In the genomic region with DNA sequence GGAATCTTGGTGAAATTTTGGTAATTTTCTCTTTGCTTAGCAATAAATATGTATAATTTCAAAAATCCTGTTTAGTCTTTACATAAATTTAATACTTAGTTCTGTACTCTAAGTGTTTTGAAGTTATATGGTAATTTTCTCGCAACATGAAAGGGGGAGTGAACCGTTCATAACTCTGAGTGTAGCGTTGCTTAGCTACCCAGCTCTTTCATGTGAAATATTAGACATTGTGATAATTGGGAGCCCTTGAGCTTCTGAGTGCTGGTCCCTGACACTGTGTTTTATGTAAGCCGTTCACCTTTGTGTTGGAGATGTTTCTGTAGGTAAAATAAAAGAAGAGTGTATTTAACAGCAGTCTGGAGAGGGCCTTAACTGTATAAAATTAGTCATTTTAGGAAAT, we compare ENCODE assay signal across 22 mouse cellular contexts.
DNase-seq lines count a peak whose midpoint lies in the region; ATAC-seq and TF ChIP-seq lines count a peak whose summit lies in the region.
"Had no signal": no experiment of that assay in that cellular context is flagged by ENCODE, and none has a peak within 500 bp of the region (broad histone marks: within the 10 kb centered on the region; RNA-seq: fewer than 3 reads in every experiment).

No protein-coding gene starts in this region.

- WGBS in forebrain, embryonic 13.5 days = 39% methylated on average over 4 of the region's 4 CpGs
- 66% methylated on average over 4 of the region's 4 CpGs for WGBS in forebrain, embryonic 12.5 days
- 29% methylated on average over 4 of the region's 4 CpGs for WGBS in forebrain, postnatal 0 days
- WGBS in forebrain, embryonic 10.5 days = 91% methylated on average over 4 of the region's 4 CpGs
- 69% methylated on average over 4 of the region's 4 CpGs for WGBS in midbrain, embryonic 14.5 days
- WGBS in midbrain, embryonic 11.5 days = 89% methylated on average over 4 of the region's 4 CpGs

- no peak overlapping the region for H3K4me3 ChIP-seq in forebrain, embryonic 13.5 days
- H3K4me3 ChIP-seq in forebrain, embryonic 12.5 days (replicated peaks) = no peak overlapping the region
- H3K4me3 ChIP-seq in forebrain, postnatal 0 days (ENCODE audit: low read depth, low read length) = no peak overlapping the region
- H3K4me3 ChIP-seq in forebrain, embryonic 10.5 days = no peak overlapping the region
- no peak overlapping the region for H3K4me3 ChIP-seq in midbrain, embryonic 14.5 days (replicated peaks; ENCODE audit: low read depth, low read length)
- H3K4me3 ChIP-seq in midbrain, embryonic 11.5 days (ENCODE audit: low read depth, low read length) = no peak overlapping the region
- H3K4me3 ChIP-seq: heart, embryonic 12.5 days; heart, embryonic 15.5 days; hindbrain, embryonic 10.5 days had no signal

- 0 out of 2 replicates have a peak, but pooled peaks have one; percentile 4 for ATAC-seq in forebrain, embryonic 13.5 days
- no peak for ATAC-seq in forebrain, embryonic 12.5 days (ENCODE audit: low FRiP score)
- peak; percentile 78 for ATAC-seq in forebrain, postnatal 0 days
- ATAC-seq in midbrain, embryonic 14.5 days (ENCODE audit: low FRiP score, low TSS enrichment) = no peak
- no peak for ATAC-seq in midbrain, embryonic 11.5 days (ENCODE audit: low FRiP score)
- ATAC-seq: activated CD4-positive, CD25-positive, alpha-beta regulatory T cell, adult 4 months; intestine, postnatal 0 days had no signal

- no peaks in the 10 kb centered on the region for H3K27me3 ChIP-seq in forebrain, embryonic 13.5 days
- no peaks in the 10 kb centered on the region for H3K27me3 ChIP-seq in forebrain, embryonic 12.5 days
- H3K27me3 ChIP-seq in forebrain, postnatal 0 days (ENCODE audit: insufficient read depth, low read length) = no peaks in the 10 kb centered on the region
- H3K27me3 ChIP-seq in forebrain, embryonic 10.5 days (ENCODE audit: poor library complexity, severe bottlenecking) = no peaks in the 10 kb centered on the region
- no peaks in the 10 kb centered on the region for H3K27me3 ChIP-seq in midbrain, embryonic 14.5 days (ENCODE audit: control insufficient read depth, insufficient read depth, low read length)
- H3K27me3 ChIP-seq in midbrain, embryonic 11.5 days (ENCODE audit: control insufficient read depth, insufficient read depth, low read length) = no peaks in the 10 kb centered on the region
- H3K27me3 ChIP-seq: heart, embryonic 12.5 days; heart, embryonic 15.5 days had no signal

- no peak overlapping the region for H3K4me2 ChIP-seq in forebrain, embryonic 13.5 days
- H3K4me2 ChIP-seq in forebrain, embryonic 12.5 days = no peak overlapping the region
- H3K4me2 ChIP-seq in forebrain, postnatal 0 days (ENCODE audit: low read depth) = no peak overlapping the region
- H3K4me2 ChIP-seq in midbrain, embryonic 14.5 days (ENCODE audit: low read length) = no peak overlapping the region
- H3K4me2 ChIP-seq in midbrain, embryonic 11.5 days = no peak overlapping the region
- H3K4me2 ChIP-seq: heart, embryonic 12.5 days; heart, embryonic 15.5 days; hindbrain, embryonic 14.5 days had no signal

- no peak for TF ChIP-seq POLR2A in brain, embryonic 14.5 days (IDR thresholded peaks at IDR 0.05; ENCODE audit: borderline replicate concordance, extremely low read depth, insufficient read depth, insufficient read length, poor library complexity, severe bottlenecking)

- H3K27ac ChIP-seq in forebrain, embryonic 13.5 days = no peak overlapping the region
- no peak overlapping the region for H3K27ac ChIP-seq in forebrain, embryonic 12.5 days
- peak overlapping the region; percentile 67; the same call in 1 of the 2 replicates for H3K27ac ChIP-seq in forebrain, postnatal 0 days (ENCODE audit: low read depth, low read length)
- H3K27ac ChIP-seq in forebrain, embryonic 10.5 days = no peak overlapping the region
- H3K27ac ChIP-seq in midbrain, embryonic 14.5 days (replicated peaks; ENCODE audit: low read depth, low read length) = no peak overlapping the region
- H3K27ac ChIP-seq in midbrain, embryonic 11.5 days (ENCODE audit: low read depth, low read length) = no peak overlapping the region
- H3K27ac ChIP-seq: heart, embryonic 15.5 days; hindbrain, embryonic 10.5 days; hindbrain, embryonic 14.5 days had no signal

- DNase-seq in forebrain, postnatal 0 days = peak; percentile 26
- DNase-seq in forebrain, embryonic 10.5 days (ENCODE audit: extremely low spot score, low spot score) = no peak
- DNase-seq in midbrain, embryonic 14.5 days = peak; percentile 42
- DNase-seq in midbrain, embryonic 11.5 days (ENCODE audit: low spot score, missing footprints) = no peak
- peak; percentile 59 for DNase-seq in brain, embryonic 14.5 days (ENCODE audit: low read depth)
- no peak for DNase-seq in gastrocnemius, postnatal 4 days (ENCODE audit: low spot score in 2 of 2)
- DNase-seq: adrenal gland, adult 8-10 months; adrenal gland, postnatal 25 days; cerebellum, adult 18-20 months; cerebellum, adult 9-10 months; cerebellum, postnatal 14 days; gastrocnemius, postnatal 25 days; heart, postnatal 10 days; heart, postnatal 36 days had no signal

- H3K9ac ChIP-seq in forebrain, embryonic 13.5 days = no peak overlapping the region
- no peak overlapping the region for H3K9ac ChIP-seq in forebrain, embryonic 12.5 days
- H3K9ac ChIP-seq in forebrain, postnatal 0 days = no peak overlapping the region
- no peak overlapping the region for H3K9ac ChIP-seq in midbrain, embryonic 14.5 days (replicated peaks; ENCODE audit: low read length)
- no peak overlapping the region for H3K9ac ChIP-seq in midbrain, embryonic 11.5 days (ENCODE audit: low read length)
- H3K9ac ChIP-seq: heart, embryonic 12.5 days; heart, embryonic 15.5 days; hindbrain, embryonic 14.5 days had no signal

- no peak for TF ChIP-seq CTCF in forebrain, postnatal 0 days (IDR thresholded peaks at IDR 0.05; ENCODE audit: low read depth)
- no peak for TF ChIP-seq CTCF in brain, embryonic 14.5 days (IDR thresholded peaks at IDR 0.05; ENCODE audit: borderline replicate concordance, extremely low read depth, insufficient read depth, insufficient read length)

- no peaks in the 10 kb centered on the region for H3K4me1 ChIP-seq in forebrain, embryonic 13.5 days
- no peaks in the 10 kb centered on the region for H3K4me1 ChIP-seq in forebrain, embryonic 12.5 days
- no peaks in the 10 kb centered on the region for H3K4me1 ChIP-seq in forebrain, postnatal 0 days (ENCODE audit: insufficient read depth)
- no peaks in the 10 kb centered on the region for H3K4me1 ChIP-seq in forebrain, embryonic 10.5 days
- H3K4me1 ChIP-seq in midbrain, embryonic 14.5 days (ENCODE audit: control insufficient read depth, insufficient read depth, low read length) = no peaks in the 10 kb centered on the region
- no peaks in the 10 kb centered on the region for H3K4me1 ChIP-seq in midbrain, embryonic 11.5 days (ENCODE audit: control insufficient read depth, insufficient read depth, low read length)
- H3K4me1 ChIP-seq: heart, embryonic 12.5 days; heart, embryonic 15.5 days; hindbrain, embryonic 10.5 days had no signal

- H3K9me3 ChIP-seq in forebrain, embryonic 13.5 days (replicated peaks) = no peaks in the 10 kb centered on the region
- H3K9me3 ChIP-seq in forebrain, embryonic 12.5 days = no peaks in the 10 kb centered on the region
- no peaks in the 10 kb centered on the region for H3K9me3 ChIP-seq in forebrain, postnatal 0 days (ENCODE audit: low read length)
- no peaks in the 10 kb centered on the region for H3K9me3 ChIP-seq in forebrain, embryonic 10.5 days
- no peaks in the 10 kb centered on the region for H3K9me3 ChIP-seq in midbrain, embryonic 14.5 days (ENCODE audit: control insufficient read depth, low read length)
- H3K9me3 ChIP-seq in midbrain, embryonic 11.5 days (ENCODE audit: control insufficient read depth, low read length) = no peaks in the 10 kb centered on the region
- H3K9me3 ChIP-seq: heart, embryonic 12.5 days; heart, embryonic 15.5 days; hindbrain, embryonic 10.5 days had no signal

- peaks cover 4% of the 10 kb centered on the region; the same call in 1 of the 2 replicates for H3K36me3 ChIP-seq in forebrain, embryonic 13.5 days (ENCODE audit: poor library complexity, severe bottlenecking)
- H3K36me3 ChIP-seq in forebrain, embryonic 12.5 days (replicated peaks) = no peaks in the 10 kb centered on the region
- H3K36me3 ChIP-seq in forebrain, postnatal 0 days (ENCODE audit: insufficient read depth) = no peaks in the 10 kb centered on the region
- H3K36me3 ChIP-seq in forebrain, embryonic 10.5 days (replicated peaks) = peaks cover 3% of the 10 kb centered on the region; the same call in 1 of the 2 replicates
- H3K36me3 ChIP-seq in midbrain, embryonic 14.5 days (ENCODE audit: control insufficient read depth, insufficient read depth, low read length) = no peaks in the 10 kb centered on the region
- H3K36me3 ChIP-seq in midbrain, embryonic 11.5 days (ENCODE audit: control insufficient read depth, insufficient read depth, low read length) = no peaks in the 10 kb centered on the region
- H3K36me3 ChIP-seq: heart, embryonic 15.5 days; hindbrain, embryonic 10.5 days had no signal

Comparison
In these comparisons a context has a peak if more than half of its experiments do, and no peak if none do; other contexts are left out.
1. ATAC-seq: peak in forebrain, embryonic 13.5 days (single experiment) and forebrain, postnatal 0 days (single experiment); none in forebrain, embryonic 12.5 days (single experiment), midbrain, embryonic 14.5 days (single experiment) and midbrain, embryonic 11.5 days (single experiment).
2. DNase-seq: peak in forebrain, postnatal 0 days (single experiment), midbrain, embryonic 14.5 days (single experiment) and brain, embryonic 14.5 days (single experiment); none in forebrain, embryonic 10.5 days (single experiment), midbrain, embryonic 11.5 days (single experiment) and gastrocnemius, postnatal 4 days (0 of 2).